In the genomic region with DNA sequence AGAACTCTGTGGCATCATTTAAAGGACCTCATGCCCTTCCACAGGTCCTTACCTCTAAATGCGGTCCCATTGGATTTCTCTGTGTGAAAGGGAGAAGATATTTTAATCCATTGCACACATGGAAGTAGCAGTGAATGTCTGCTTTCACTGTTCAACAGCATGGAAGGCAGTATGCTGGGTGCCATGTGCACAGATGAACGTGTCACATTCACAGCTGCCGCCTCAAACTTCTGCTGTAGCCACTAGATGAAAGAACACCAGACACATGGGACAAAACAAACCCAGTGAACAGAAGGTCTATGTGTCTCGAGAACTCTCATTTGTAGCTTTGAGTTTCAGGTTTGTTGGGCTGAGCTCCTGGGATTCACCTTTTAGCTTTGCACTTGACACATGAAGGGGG, we compare ENCODE assay signal across 17 mouse cellular contexts.
"Had no signal": no experiment of that assay in that cellular context is flagged by ENCODE, and none has a peak within 500 bp of the region (broad histone marks: within the 10 kb centered on the region; RNA-seq: fewer than 3 reads in every experiment).

No protein-coding gene starts in this region.

- ATAC-seq: lung, postnatal 0 days had no signal

- H3K4me3 ChIP-seq: left cerebral cortex, adult 2 months; limb, embryonic 10.5 days; liver, embryonic 15.5 days; myocyte; neural tube, embryonic 15.5 days had no signal

- H3K36me3 ChIP-seq: limb, embryonic 10.5 days; liver, embryonic 15.5 days; neural tube, embryonic 15.5 days had no signal

- H3K27me3 ChIP-seq: liver, embryonic 15.5 days; neural tube, embryonic 15.5 days had no signal

- H3K9ac ChIP-seq: liver, embryonic 15.5 days; neural tube, embryonic 15.5 days had no signal

- H3K4me1 ChIP-seq: liver, embryonic 15.5 days had no signal

- DNase-seq: kidney, adult 18-20 months; kidney, postnatal 10 days; kidney, postnatal 4 days; lung, adult 2 months; lung, postnatal 36 days; midbrain, embryonic 14.5 days; right cerebral cortex, postnatal 14 days; thymus, adult 18-20 months; thymus, postnatal 14 days had no signal

- H3K9me3 ChIP-seq: limb, embryonic 10.5 days; liver, embryonic 15.5 days; neural tube, embryonic 15.5 days had no signal

- H3K27ac ChIP-seq: left cerebral cortex, adult 2 months; limb, embryonic 10.5 days; liver, embryonic 15.5 days; neural tube, embryonic 15.5 days; stomach, postnatal 0 days had no signal

- H3K4me2 ChIP-seq: liver, embryonic 11.5 days; liver, embryonic 15.5 days; neural tube, embryonic 15.5 days had no signal
